Mouse (Mus musculus) liver, adult (tissue): ENCODE data around the gene Bean1.

Experiments
- GATA4 ChIP-seq: IDR thresholded peaks from 2 replicates; pipeline ENCODE4 v1.6.1; 2014; ENCODE audit warnings: mild to moderate bottlenecking, low read length; ENCODE audit not compliant: insufficient replicate concordance

The Bean1 gene

DNA sequence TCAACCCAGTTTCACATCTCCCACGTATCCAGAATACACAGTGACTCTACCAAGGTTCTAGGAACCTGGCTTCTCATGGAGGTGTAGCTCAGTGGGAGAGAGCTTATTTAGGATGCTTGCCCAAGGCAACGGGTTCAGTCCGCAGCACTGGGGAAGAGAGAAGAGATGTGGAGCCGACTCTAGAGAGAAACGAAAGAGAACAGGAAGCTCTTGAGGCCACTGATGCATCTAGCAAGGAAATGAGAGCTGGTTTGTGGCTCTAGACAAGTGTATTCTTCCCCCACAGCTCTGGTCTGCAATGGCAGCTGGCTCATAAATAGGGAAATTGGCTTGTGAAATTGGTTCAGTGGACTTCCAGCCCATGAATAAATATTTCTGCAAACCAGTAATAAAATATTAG lies 29.6 kb downstream of the Bean1 start:
- TF ChIP-seq GATA4 = no peak

DNA sequence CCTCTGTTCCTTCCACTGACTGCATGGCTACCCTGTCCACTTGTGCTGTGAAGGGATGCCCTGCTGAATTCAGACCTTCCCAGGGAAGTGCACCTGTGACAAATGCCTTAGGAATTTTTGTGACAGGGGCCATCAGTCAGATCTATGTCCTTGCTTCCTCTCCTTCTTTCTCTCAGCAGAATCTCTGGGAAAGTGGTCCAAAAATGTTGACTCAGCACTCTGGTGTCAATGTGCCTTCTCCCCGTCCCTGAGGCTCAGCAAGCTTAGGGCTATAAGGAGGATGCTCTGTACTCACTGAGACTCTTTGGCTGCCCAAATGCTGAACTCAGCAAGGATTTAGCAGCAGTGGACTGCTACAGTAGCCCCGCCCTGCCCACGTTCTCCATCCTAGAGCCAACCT lies 31.4 kb downstream of the Bean1 start:
- no peak for TF ChIP-seq GATA4

DNA sequence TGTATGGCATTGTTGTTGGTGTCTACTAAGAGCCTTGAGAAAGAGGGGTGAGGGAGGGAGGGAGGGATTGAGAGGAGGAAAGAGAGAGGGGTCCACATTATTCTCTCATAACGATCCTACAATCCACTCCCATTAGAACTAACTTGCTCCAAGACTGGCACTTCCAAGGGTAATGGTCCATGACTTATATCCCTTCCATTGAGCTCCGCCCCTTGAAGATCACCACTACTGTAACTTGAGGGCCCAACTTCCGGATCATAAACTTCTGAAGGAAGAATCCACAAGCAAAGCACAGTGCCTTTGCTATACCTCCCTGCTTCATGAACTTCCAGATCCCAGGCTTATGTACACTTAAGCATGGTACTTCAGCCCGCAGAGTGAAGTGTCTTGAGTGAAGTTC lies 32.1 kb downstream of the Bean1 start:
- no peak for TF ChIP-seq GATA4

DNA sequence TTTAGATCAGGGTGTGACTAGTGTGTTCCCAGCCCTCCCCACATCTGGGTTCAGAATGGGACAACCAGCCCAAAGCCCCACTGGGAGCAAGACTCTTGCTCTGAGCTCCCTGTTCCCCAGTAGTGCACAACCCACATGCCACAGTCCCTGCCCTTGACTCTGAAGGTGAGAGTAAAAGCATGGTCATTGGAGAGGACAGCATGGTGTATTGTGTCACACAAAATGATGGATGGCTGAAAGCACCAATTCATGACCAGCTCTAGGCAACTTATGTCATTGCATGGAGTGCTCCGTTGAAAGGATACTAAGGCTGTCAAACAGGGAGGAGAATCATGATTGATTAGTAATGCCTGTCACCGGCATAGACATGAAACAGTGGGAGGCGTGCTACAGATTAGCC lies 35.0 kb downstream of the Bean1 start:
- no peak for TF ChIP-seq GATA4

DNA sequence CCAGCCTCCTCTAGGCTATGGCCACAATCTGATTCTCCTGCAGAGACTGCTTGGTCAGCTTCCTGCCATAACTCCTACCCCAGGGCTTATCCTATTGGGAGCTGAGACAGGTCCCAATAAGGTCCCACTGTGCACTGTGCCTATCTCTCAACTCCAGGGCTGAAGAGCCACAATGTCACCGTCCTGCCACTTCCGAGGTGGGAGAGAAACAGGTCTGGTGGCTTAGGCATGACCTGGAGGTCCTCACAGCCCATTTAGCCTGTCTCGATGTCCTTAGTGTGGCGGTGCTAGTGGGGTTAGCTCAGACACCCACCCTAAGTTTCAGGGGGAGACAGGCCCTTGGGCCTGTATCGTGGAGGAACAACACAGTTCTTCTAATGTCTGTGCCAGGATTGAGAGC lies 47.4 kb downstream of the Bean1 start:
- no peak for TF ChIP-seq GATA4

DNA sequence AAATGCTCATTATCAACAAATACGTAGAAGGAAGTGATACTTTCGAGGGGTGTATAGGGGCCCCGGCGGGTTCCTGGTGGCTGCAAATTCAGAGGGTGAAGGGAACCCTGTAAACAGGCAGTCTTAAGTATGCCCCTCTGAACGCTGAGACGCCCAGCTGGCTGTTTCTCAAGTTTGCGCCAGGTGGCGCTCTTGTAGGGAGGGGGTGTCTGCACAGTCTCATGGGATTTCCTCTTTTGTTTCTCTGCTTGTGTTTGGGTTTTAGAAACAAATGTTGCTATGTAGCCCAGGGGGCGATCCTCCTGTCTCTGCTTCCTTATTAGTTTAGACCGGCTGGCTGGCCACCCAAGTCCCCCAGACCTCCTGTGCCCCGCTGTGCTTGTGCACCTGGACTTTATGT lies 48.8 kb downstream of the Bean1 start:
- TF ChIP-seq GATA4 = no peak

DNA sequence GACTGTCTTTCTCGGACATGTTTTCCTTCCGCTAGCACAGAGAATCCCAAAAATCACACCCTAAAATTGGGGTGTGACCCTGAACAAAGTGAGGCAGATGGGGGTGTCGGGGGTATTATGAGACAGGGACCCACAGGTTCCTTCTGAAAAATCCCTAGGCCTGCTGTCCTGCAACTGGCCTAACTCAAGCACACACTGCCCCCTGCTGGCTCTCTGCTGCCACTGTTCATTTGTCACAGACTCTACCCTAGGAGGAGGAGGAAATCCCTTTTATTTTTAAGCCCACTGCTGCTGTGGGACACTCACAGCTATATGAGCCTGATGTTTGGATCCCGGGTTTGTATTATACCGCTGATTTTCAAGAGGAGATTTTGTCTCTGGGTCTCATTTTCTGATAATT lies 49.6 kb downstream of the Bean1 start:
- TF ChIP-seq GATA4 = no peak

DNA sequence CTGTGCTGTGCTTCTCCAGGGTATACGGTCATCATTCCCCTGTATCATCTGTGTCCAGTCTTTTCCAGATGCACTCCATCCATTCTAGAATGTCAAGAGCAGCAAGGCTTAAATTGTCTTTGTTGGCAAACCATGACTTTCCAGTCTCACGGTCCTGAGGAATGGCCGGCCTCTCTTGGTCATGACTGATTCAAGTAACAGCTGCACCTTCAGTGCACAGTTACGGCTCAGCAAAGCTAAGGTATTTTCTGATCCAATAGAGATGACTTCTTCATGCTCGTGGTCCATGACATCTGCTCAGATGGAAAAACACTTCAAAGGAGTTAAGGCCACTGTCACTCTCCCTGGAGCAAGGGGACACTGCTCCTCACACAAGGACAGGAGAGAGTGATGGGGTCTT lies 56.8 kb downstream of the Bean1 start:
- TF ChIP-seq GATA4 = no peak

DNA sequence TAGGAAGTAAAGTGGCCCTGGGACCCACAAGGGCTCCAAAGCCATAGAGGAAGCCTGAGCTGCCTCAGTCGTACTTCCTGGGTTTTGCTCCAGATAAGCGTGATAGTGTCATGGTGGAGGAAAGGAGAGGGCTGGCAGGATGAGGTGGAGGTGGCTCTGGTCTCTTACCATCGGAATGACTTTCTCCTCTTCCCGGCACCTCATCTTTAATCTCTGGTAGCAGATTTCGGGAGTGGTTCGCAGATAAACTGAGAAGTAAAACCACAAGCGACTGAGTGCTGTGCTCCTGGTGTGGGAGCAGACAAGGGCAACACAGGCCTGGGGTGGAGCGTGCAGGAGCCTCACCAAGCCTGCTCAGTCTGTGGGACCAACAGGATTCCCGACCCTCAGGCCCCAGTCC lies 60.1 kb downstream of the Bean1 start:
- no peak for TF ChIP-seq GATA4

DNA sequence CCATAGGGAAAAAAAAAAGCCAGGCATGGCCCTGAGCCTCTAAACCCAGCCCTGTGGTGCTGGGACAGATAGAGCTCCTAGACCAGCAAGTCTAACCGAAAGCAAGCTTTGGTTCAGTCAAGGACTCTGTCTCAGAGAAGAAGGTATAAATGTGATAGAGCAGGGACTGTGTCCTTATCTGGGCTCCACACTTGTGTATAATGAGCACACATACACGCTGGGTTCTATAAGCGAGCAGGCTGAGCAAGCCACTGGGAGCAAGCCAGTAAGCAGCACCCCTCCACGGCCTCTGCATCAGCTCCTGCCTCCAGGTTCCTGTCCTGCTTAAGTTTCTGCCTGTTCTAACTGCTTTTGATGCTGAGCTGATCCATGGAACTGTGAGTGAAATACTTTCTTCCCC lies 61.8 kb downstream of the Bean1 start:
- no peak for TF ChIP-seq GATA4

DNA sequence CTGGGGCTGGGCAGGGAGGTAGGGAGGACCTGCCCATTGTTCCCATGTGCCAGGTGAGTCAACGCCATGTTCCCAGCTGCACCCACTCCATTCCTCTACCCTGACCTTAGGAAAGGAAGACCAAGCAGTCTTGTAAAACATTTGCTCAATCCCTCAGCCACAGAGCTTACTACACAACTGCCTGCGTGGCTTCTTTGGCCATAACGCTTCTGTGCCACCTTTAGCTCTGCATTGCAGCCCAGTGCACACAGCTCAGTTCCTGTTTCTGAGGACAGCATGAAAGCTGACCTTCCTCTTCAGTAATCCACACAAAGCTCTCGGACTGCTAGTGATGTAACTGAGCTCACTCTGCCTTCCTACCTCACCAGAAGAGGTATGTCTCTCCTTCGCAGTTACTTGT lies 62.7 kb downstream of the Bean1 start:
- TF ChIP-seq GATA4 = no peak

DNA sequence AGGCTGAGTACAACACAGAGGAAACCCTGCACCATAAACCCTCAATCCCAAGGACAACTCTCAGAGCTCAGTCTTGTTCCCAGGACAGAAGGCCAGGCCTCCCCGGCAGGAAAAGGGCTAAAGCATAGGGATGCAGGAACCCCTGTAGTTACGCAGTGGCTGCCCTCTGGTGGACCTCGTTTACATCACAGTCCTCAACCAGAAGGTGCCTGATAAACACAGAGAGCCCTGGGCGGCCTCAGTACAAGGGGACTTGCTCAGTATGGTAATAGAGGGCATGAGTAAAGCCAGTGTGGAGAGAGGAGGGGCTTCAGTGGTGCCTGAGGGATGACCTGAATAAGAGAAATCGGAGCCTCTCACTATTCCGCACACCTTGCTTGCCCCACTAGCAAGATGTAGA lies 64.3 kb downstream of the Bean1 start:
- no peak for TF ChIP-seq GATA4

DNA sequence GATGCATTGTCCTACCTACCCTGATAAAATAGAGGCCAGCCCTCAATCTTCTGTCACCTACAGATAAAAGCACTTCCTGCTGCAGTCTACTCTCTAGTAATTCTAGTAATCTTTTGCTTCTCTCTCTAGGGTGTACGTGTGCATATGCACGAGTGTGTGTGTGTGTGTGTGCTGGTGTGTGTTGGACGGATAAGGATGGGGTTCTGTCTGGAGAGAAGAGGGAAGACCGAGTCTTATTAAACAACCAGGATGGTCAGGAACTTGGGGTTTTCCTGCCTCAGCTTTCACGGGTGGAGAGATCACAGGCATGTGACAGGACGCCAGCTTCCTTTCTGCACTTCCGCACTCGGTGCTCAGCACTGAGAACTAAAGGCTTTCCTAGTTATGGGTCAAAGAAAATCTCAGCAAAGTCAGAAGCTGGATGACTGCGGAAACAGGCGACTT lies 69.2 kb downstream of the Bean1 start:
- TF ChIP-seq GATA4 = no peak

DNA sequence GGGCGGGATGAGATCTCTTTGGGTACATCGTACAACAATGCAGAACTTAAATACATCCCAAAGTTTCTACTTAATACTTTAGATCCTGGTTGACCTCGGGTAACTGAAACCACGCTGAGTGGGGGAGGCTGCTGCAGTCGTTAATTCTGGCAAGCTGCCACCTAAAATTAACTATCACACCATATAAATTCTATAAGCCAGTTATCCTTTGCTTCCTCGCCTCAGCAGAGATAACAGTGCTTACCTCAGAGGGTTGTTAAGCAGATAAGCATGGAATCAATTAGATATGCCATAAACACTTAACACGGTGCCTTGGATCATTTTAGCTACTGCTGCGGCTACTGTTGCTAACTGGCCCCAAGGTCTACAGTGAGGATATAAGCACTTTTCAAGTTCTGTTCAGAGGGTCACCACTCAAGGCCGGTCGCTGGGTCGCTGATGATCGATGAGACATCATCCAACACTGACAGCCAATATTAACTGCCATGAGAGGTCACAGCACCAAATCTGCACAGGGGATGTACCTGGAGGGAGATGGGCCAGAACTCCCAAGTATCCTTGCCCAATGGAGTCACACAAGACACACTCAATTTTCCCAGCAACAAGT lies 71.9 kb downstream of the Bean1 start:
- no peak for TF ChIP-seq GATA4

DNA sequence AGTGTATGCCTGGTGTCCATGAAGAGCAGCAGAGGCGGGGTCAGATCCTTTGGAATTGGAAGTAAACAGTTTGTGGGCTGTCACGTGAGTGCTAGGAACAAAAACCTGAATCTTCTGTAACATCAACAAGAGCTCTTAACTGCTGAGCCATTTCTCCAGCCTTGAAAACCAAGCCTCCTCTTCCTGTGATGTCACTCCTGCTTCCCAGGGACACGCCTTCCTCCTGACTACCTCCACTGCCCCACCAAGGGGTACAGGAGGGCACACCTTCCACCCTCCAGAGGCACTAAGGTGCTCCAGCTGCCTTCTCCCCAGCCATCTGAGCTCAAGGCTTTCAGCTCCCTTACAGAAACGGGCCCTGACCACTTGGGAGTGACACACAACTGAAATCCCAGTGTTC lies 76.4 kb downstream of the Bean1 start:
- TF ChIP-seq GATA4 = no peak

DNA sequence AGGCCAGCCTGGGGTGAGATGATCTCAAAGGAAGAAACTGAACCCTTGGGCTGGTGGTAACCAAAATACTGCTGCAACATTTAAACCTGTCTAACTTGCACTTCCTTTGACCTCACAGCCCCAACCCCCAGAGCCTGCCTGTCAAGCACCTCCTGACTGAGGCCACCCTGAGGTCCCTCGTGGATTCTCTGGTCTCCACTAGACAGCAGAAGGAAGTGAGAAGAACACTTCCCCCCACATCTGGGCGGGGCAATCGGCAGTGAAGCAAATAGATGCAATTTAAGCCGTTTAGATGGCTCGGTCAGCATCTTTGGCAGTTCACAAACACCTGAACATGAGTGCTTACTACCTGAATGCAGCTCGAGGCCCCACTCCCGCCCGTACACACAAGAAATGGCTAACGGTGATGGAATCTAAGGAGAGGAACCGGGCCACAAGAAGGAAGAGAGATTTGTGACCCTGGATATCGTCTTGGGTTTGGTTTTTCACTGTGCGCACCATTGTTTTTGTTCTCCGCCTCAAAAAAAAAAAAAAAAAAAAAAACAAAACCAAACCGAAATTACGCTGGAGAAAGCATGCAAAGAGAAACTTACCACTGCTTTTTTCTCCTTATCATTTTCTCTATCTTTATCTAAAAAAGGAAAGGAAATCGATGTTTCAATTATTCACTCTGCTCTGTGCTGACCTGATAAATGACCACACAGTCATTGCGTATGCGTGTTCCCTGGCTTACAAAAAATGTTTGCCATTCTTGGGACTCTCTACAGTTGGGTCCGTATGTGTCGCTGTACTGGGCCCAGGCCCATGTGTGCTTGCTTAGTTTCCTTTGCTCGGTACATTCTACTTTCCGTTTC lies 77.0 kb downstream of the Bean1 start:
- no peak for TF ChIP-seq GATA4

DNA sequence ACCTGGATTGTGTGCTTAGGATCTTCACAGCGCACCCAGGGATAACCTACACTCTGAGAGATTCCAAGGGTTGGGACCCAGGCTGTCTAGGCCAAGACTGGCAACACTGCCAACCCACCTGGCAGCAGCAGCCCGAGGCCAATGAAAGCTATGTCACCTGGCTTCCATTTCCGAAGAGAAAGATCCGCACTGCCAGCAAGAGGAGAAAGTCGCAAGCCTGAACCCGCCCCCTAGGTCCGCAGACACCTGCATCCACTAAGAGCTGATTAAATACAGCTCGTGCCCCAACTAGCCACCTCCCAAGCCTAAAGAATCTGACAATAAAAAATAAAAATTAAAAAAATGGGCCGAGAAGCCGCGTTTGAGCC lies 77.7 kb downstream of the Bean1 start:
- TF ChIP-seq GATA4 = no peak
